Mouse (Mus musculus): ENCODE results near the gene Pla2g2e.
"Not testable (repeated sequence)": the region's sequence is repeated elsewhere in the genome, so short reads cannot be mapped to it uniquely, and the experiment has no call there.

Gene Pla2g2e

DNA sequence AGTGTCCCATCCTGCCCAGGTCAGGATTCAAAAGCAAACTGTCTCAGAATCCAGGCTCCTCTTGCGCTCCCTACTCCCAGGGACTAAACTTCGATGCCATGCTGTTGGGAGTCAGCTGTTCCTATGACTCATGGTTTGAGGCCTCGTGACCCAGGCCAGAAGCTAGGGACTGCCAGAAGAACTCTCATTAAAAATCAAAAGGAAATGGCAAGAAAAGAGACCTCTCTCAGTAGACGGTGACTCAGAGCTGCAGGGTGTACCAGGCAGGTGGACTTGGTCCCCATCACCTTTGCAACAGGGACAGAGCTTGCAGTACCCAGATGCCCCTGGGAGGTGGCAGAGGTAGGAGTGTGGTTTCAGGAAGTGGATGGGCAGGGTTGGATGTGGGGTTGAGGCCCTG is at the start of gene Pla2g2e:
Gene Pla2g2e, plus strand, starts transcription at position 212 of the 400 bp plus-strand sequence.
- DNase-seq (ENCODE audit: low read depth, low spot score): no peak

DNA sequence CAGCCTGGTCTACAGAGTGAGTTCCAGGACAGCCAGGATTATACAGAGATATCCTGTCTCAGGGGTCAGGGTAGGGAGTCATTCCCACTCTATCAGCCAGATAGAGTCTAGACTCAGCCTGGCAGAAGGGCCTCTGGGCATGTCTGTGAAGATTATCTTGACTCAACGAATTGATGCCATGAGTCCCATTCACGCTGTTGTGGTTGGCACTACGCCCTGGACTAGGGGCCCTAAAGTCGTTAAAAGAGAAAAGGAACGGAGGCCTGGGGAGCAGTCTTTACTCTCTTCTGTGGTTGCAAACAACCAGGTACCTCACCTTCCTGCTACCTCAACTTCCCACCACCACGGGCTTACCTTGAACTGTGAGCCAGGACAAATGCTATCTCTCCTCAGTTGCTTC is 37.9 kb upstream of the Pla2g2e start:
- no peak for DNase-seq (ENCODE audit: low read depth, low spot score)

GRCm38 (mm10) chr4:138840726-138841125 is 37.0 kb upstream of the Pla2g2e start:
- DNase-seq (ENCODE audit: low read depth, low spot score): no peak

DNA sequence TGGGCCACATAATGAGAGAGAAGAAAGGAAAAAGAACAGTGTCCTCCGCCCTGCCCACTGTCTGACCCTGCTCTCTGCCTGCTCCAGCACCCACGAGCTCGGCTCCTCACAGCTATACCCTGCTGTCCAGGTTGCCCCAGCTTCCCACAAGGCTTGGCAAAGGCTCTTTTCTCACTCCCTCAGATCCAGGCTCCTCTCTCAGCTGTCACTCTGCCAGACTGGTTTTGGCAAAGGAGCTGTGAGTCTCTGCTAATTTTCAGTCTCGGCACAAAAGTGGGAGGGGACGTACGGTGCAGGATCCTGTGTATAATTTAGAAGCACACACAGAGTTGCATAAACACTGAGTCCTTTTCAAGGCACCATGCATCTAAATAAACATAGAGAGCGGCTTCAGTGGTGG is 36.4 kb upstream of the Pla2g2e start:
- DNase-seq (ENCODE audit: low read depth, low spot score): no peak

DNA sequence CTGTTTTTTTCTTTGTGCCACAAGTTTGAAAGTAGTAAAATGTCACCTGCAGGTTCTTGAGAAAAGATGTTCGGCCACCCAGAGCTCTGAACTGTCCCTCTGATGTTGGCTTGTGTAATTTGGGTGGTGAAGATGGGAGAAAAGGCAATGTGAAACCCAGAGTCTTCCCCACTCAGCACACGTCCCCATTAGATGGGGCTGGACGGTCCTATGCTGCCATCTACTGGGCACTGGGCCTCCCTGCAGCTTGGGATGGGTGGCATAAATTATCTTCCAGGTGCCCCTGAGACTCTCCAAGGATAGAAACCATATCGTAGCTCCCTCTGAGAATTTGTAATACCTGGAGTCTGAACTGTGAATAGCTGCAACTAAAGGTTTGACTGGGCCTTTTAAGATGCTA is 26.3 kb upstream of the Pla2g2e start:
- peak; percentile 29 for DNase-seq (ENCODE audit: low read depth, low spot score)

DNA sequence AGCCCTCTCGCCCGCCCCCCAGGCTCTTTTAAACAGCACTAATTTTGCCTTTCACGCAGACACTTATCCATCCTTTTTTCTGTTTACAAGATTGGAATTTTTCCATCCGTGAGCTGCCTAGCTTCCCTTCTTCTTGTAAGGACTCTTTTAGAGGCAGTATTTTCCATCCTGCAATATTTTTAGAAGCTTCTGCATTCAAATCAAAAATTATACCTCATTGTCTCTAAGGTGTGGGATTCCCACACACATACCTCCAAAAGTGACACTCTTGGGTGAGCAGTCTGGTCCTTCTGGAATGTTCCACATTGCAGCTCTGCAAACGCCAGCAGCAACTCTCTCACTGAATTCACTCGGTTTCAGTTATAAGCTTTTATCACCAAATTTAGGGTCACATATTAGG is 24.8 kb upstream of the Pla2g2e start:
- no peak for DNase-seq (ENCODE audit: low read depth, low spot score)

- no peak for DNase-seq (ENCODE audit: low read depth, low spot score)
Observed at GRCm38 (mm10) chr4:138855092-138855632, 22.6 kb upstream of the Pla2g2e start.

GRCm38 (mm10) chr4:138856491-138856890 is 21.3 kb upstream of the Pla2g2e start:
- peak; percentile 66 for DNase-seq (ENCODE audit: low read depth, low spot score)

DNA sequence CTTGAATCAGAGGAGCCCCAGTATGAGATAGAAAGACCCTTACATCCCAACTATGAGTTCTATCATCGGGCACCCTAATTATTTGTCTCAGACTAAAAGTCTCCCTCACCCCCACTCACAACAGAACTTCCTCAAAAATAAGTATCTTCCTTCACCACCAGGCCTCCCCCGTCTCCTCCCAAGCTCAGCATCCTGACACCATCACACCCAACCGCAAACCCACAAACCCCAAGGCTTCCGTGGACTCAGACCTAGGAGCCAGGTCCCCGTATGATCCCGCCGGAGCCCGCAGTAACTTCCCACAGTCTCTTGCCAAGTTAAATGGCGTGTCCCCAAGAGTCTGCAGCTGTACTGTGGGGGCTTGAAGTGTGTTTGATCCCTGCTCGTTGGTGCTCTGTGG is 20.2 kb upstream of the Pla2g2e start:
- DNase-seq (ENCODE audit: low read depth, low spot score): no peak

DNA sequence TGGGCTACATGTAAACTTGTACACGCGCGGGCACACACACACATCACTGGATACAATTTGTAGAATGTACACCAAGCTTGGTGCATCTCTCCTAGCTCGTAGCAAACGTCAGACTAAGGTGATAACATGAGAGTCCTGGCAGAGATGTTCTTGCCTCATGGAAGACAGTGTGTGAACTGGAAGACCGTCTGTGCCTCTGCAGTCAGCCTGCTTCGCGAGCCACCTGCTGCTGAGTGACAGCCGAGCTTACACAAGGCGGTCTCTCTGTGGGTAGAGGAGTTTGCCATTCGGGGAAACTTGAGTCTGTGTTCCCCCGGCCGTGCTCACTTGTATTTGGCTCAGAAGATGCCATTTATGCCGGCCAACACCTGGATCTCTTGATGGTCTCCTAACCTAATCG is 19.3 kb upstream of the Pla2g2e start:
- DNase-seq (ENCODE audit: low read depth, low spot score): no peak

DNA sequence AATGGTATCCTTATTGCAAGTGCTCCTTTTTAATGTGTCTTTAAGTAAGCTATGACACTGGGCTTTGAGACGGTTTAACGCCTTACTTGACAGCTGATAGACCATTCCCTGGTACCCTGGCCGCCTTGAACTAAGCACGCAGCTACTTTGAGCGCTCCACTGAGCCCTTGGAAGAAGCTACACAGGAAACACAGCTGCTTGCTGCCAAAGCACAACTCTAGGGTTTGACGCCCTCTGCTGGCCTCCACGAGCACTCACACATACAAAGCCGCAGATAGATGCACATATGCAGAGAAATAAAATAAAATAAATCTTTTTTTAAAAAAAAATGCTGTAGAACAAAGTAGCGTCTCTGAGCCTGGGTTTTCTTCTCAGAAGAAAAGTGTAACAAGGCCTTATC is 18.5 kb upstream of the Pla2g2e start:
- DNase-seq (ENCODE audit: low read depth, low spot score): no peak

GRCm38 (mm10) chr4:138859728-138860127 is 18.0 kb upstream of the Pla2g2e start:
- peak; percentile 83 for DNase-seq (ENCODE audit: low read depth, low spot score)

DNA sequence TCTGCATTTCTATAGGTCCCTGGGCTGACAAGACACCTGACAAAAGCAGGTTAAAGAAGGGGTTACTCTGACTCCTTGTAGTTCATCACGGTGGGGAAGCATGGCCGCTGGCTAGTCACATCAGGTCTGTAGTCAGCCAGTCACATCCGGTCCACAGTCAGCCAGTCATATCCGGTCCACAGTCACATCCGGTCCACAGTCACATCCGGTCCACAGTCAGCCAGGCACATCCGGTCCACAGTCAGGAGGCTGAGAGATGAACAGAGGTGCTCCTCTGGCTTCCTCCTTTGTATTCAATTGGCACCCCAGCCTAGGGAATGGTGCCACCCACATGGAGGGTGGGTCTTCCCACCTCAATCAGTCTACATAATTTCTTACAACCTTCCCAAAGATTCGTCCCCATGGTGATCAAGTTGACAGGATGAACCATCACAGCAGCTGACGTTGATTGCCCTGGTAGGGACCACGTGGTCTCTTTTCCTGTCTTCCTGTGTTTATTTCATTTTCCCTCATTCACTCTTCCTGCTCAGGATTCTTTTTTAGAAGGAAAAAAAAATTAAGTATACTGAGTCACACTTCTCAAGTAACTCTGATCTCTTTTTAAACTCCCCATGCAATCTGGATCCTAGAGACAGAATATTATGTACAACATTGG is 14.3 kb upstream of the Pla2g2e start, which contains the start of gene Pla2g5:
Gene Pla2g5, minus strand, starts transcription at position 139 of the 655 bp plus-strand sequence.
- no peak for DNase-seq (ENCODE audit: low read depth, low spot score)

GRCm38 (mm10) chr4:138865092-138865491 is 12.7 kb upstream of the Pla2g2e start:
- DNase-seq (ENCODE audit: low read depth, low spot score): no peak

DNA sequence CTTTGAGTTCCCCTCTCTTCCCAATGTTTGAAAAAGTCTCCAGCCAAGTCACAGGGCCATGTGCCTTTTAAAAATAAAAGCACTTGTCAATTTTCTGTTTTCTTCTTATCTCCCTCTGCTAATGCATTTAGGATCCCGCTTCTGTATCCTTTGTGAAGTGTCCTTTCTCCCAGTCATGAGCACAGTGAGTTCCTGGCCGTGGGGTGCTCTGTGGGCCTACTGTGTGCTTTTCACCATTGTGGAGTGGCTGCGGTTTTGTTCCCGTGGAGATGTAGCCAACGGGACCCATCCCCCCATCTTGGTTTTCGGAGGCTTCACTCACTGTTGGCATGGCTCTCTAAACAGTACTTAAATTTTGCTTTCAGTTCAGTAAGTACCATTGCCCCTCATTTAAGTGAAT is 11.8 kb upstream of the Pla2g2e start:
- DNase-seq (ENCODE audit: low read depth, low spot score): no peak

DNA sequence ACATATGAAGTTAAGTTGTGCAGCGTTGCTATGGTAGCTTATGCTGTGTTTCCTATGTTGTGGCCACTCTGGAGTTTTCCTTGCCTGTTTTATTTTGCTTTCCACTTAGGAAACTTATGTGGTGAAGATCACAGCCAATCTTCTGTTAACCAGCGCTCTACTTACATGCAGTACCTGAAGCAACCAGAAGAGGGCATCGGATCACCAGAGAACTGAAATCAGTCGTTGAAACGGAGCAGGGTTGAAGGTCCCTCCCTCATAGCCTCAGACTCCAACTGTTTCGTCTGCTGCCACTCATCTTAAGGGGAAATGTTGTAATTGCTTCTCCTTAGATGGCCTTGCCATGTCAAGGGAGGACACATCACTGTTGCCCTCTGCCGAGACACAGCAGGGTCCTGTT is 11.3 kb upstream of the Pla2g2e start:
- no peak for DNase-seq (ENCODE audit: low read depth, low spot score)

DNA sequence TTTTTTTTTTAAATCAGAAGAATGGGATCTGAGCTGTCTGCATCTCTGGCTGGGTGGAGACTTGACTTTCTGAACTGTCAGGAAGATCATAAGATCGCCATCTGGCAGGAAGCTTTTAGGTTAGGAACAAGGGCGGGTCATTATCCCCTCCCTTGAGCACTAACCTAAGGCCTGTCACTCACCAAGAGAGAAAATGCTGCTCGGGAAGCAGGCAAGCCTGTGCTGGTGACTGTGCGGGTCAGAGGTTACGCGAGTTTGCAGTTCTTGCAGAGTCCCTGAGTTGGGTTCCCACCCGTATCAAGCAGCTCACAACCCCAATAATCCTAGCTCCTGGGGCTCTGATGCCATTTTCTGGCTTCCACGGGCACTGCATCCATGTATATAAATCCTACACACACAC is 9.1 kb upstream of the Pla2g2e start:
- no peak for DNase-seq (ENCODE audit: low read depth, low spot score)

GRCm38 (mm10) chr4:138873864-138874263 is 3.9 kb upstream of the Pla2g2e start, which contains the start of gene Gm13030:
Gm13030 (minus strand) TSS chr4:138873964.
- DNase-seq (ENCODE audit: low read depth, low spot score): no peak

DNA sequence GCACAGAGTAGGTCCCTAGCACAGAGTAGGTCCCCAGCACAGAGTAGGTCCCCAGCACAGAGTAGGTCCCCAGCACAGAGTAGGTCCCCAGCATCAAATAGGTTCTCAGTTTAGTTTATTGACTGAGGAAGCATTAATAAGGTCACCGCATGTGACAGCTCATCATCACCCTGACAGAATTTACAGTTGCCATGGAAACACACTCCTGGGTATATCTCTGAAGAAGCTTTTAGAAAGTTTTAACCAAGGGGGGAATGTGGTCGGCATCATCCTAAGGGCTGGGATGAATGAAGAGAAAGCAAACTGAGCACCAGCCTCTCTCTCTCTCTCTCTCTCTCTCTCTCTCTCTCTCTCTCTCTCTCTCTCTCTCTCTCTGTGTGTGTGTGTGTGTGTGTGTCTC is 2.5 kb upstream of the Pla2g2e start:
- DNase-seq (ENCODE audit: low read depth, low spot score): not testable (repeated sequence)

DNA sequence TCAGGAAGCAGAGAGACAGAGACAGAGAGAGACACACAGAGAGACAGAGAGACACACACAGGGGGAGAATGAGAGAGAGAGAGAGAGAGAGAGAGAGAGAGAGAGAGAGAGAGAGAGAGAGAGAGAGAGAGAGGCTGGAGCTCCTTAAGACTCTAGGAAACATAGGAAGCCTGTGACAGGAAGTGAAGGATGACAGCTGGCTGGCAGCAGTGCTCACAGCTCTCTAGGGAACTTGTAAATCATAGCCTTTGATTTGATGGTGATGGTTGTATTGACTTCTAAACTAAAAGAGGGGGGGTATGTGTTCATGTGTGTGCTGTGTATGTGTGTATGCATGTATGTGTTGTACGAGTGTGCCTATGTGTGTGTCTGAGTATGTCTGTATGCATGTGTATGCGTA is 1.8 kb upstream of the Pla2g2e start:
- no peak for DNase-seq (ENCODE audit: low read depth, low spot score)

- no peak for DNase-seq (ENCODE audit: low read depth, low spot score)
Observed at GRCm38 (mm10) chr4:138878783-138879182, 1.0 kb downstream of the Pla2g2e start.

DNA sequence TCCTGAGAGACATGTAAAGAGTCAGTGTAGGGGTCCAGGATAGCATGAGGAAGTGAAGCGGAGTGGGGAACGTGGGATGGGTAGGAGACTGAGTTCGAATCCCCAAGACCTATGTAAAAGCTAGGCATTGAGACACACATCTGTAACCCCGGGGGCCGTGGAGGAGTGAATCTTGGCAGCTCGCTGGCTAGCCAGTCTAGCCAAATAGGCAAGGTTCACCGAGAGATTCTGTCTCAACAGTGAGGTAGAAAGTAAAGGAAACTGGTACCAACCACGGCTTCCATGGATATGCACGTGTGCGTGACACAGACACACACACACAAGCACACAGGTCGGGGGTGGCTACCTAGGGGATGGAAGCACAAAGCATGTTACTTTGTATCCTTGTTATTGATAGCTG is 2.1 kb downstream of the Pla2g2e start:
- no peak for DNase-seq (ENCODE audit: low read depth, low spot score)

DNA sequence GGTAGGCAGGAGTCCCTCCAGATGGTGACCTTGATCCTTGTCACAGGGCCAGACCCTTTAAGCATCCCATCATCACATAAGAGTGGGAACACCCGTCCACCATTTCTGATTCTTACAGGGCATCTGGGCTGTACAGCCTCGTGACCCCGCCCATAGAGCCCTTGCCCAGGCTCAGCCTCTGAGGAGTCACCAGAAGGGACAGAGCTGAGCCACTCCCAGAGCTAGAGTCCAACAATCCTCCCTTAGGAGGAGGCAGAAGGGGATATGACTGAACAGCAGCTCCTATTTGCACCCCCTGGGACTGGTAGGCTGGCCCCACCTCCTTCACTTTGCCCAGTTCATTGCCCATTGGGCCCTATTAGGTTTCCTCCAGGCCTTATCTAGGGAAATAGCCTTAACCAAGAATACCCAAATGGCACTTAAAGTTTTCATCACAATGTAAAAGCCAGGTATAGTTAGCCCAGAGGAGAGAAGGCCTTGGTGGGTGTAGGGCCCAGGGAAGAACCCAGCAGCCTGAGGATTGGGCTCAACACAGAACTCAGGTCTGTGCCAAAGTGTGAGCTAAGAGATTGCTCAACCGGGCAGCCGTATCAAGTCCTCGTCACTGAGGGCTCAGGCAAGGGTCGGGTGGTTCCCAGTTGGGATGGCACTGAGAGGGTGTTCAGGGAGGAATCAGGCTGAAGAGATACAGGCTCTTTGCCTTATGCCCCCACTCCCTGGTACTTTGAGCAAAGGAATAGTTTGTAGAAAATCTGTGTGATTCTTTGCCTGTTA is 3.3 kb downstream of the Pla2g2e start:
- no peak for DNase-seq (ENCODE audit: low read depth, low spot score)

Data from WW6 (cell line).